Mouse (Mus musculus) liver, postnatal 0 days (tissue): ENCODE results near the gene Megf6. TPM values are rescaled to one million over a fixed set of nuclear protein-coding genes. Genes with fewer than 3 reads are reported as not detected.
A peak's percentile ranks its signal among the peaks of the same experiment; 100 is the strongest.

Experiments used
- ATAC-seq: fragments of 200-750 bp; cut with Nextera tagmentation; 2 replicates; pipeline ENCODE4 v1.8.0; 2017; ENCODE audit warnings: mild to moderate bottlenecking, moderate library complexity
- DNase-seq: peaks from one replicate; pipeline ENCODE4 v3.0.0-alpha.2; 2016
- H3K27ac ChIP-seq: fragments of 300-500 bp; sonication (generic); 2 replicates; pipeline ENCODE4 v1.5.1; 2014; ENCODE audit warnings: antibody characterized with exemption, moderate library complexity, mild to moderate bottlenecking, low read depth
- H3K27me3 ChIP-seq: fragments of 300-500 bp; sonication (generic); 2 replicates; pipeline ENCODE4 v1.6.1; 2014; ENCODE audit warnings: low read length, control low read depth, mixed read lengths; ENCODE audit not compliant: insufficient read depth
- H3K36me3 ChIP-seq: fragments of 300-500 bp; sonication (generic); replicated peaks from 2 replicates; pipeline ENCODE4 v1.6.1; 2014; ENCODE audit warnings: mild to moderate bottlenecking, control low read depth, low read length, moderate library complexity, mixed read lengths; ENCODE audit not compliant: insufficient read depth
- H3K4me1 ChIP-seq: fragments of 300-500 bp; sonication (generic); 2 replicates; pipeline ENCODE4 v1.6.1; 2014; ENCODE audit warnings: antibody characterized with exemption, mild to moderate bottlenecking, control low read depth; ENCODE audit not compliant: insufficient read depth
- H3K4me2 ChIP-seq: fragments of 300-500 bp; sonication (generic); 2 replicates; pipeline ENCODE4 v1.6.1; 2014; ENCODE audit warnings: low read depth, mild to moderate bottlenecking, low read length, moderate library complexity, mixed read lengths
- H3K4me3 ChIP-seq: fragments of 300-500 bp; sonication (generic); 2 replicates; pipeline ENCODE4 v1.5.1; 2014; ENCODE audit warnings: low read depth, low read length
- H3K9ac ChIP-seq: fragments of 300-500 bp; sonication (generic); replicated peaks from 2 replicates; pipeline ENCODE4 v1.6.1; 2014; ENCODE audit warnings: mild to moderate bottlenecking, moderate library complexity
- H3K9me3 ChIP-seq: fragments of 300-500 bp; sonication (generic); 2 replicates; pipeline ENCODE4 v1.6.1; 2016; ENCODE audit warnings: mild to moderate bottlenecking, control low read depth, low read length, mixed read lengths
- CTCF ChIP-seq: sonication (generic); IDR thresholded peaks from 2 replicates; pipeline ENCODE4 v1.5.1; 2016; ENCODE audit warnings: antibody characterized with exemption, low read depth
- EP300 ChIP-seq: IDR thresholded peaks from 2 replicates; pipeline ENCODE4 v1.6.1; 2016; ENCODE audit warnings: antibody characterized with exemption, low read depth, mild to moderate bottlenecking
- WGBS: fragments of 180-500 bp; shearing (Covaris S2); extraction: QIAGEN DNeasy Blood & Tissue Kit; methylation state at CpG from one replicate; pipeline ENCODE4 v1.1.7; 2014; ENCODE audit not compliant: insufficient replicate concordance; 5-methylcytosine and 5-hydroxymethylcytosine counted together
- polyA plus RNA-seq: library from polyadenylated mRNA; unstranded; fragments of >200 nt; fragmentation: Nextera tagmentation; extraction: Ambion mirVana; gene quantifications from 2 replicates; pipeline ENCODE4 v1.2.1, GENCODE M21; 2015

The Megf6 gene
- polyA plus RNA-seq, 1 experiment from 2014 or later, result 0.89 TPM

DNA sequence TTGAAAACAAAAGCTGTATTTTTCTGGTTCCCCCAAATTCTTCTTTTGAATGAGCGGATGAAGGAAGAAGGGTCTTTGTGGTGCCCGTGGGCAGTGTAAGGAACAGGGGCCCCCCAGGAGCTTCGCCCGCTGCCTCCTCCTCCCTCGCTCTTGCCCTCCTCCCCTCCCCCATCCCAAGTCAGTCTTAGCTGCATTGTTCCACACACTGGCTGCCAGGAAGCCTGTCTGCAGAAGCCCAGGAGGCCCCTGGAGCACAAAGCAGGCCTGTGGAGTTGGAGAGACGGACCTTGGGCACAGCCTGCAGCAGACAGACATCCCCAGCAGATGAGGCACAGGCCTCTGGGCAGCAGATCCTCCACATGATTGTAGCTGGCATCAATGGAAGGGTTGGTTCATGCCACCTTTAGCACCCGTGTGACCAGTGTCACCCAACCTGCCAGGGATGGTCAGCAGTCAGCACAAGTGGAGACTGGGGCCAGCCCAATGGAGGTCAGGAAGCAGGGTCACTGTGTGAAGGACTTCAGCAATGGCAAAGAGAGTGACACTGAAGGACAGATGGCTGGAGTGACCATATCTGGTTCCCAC lies 27.9 kb downstream of the Megf6 start:
- Histone ChIP-seq H3K4me1 (no peaks in the 10 kb centered on the region), H3K27me3 (no peaks in the 10 kb centered on the region), H3K27ac (no peak overlapping the region), H3K9me3 (no peaks in the 10 kb centered on the region), H3K4me2 (no peak overlapping the region), H3K9ac (no peak overlapping the region), H3K36me3 (no peaks in the 10 kb centered on the region), H3K4me3 (no peak overlapping the region)
- ATAC-seq (no peak), DNase-seq (no peak)
- 55% methylated on average over 7 of the region's 7 CpGs for WGBS
- TF ChIP-seq EP300 (no peak), CTCF (no peak)

DNA sequence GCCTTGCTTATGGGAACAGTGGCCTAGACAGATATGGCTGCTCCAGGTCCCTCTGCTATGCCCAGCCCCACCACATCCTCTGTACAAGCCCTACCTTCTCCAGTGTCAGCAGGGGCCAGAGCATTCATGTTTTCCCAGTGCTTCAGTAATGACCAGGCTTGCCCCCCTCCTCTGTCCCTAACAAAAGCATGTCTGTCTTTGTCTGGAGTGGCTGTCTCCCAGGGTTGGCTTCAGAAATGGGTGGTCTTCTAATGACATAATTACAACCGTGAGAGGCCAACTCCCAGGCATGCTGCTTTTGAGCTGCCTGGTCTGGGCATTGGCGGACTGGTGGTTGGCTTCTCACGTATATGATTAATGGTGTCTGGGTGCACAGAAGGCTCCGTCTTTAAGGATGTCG lies 31.0 kb downstream of the Megf6 start:
- no peaks in the 10 kb centered on the region for H3K4me1 ChIP-seq
- no peaks in the 10 kb centered on the region for H3K27me3 ChIP-seq
- H3K9ac ChIP-seq, result no peak overlapping the region
- H3K4me3 ChIP-seq, result no peak overlapping the region
- ATAC-seq (no peak), DNase-seq (no peak)
- 78% methylated on average over 5 of the region's 5 CpGs for WGBS
- no peak overlapping the region for H3K4me2 ChIP-seq
- TF ChIP-seq EP300, result no peak
- TF ChIP-seq CTCF, result no peak
- H3K36me3 ChIP-seq, result no peaks in the 10 kb centered on the region
- H3K27ac ChIP-seq, result no peak overlapping the region
- H3K9me3 ChIP-seq, result no peaks in the 10 kb centered on the region

DNA sequence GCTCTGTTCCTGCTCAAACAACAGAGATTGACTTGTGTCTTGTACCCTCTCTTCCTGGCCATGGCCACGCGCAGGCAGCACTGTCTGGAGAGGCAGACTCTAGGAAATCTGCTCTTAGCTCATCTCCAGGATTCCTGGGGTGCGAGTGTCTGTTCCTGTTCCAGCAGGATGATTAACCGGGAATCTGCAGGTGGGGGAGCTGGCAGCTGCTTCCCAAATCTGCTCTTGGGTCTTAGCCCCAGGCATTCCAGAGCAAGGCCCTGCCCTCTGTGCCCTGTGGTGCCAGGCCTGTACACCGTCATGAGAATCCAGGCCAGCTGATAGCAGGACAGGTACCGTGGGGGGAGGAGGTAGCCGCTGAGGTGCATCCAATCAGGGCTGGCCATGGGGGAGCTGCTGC lies 34.0 kb downstream of the Megf6 start:
- H3K4me3 ChIP-seq, result no peak overlapping the region
- no peak overlapping the region for H3K27ac ChIP-seq
- DNase-seq, result no peak
- no peaks in the 10 kb centered on the region for H3K36me3 ChIP-seq
- no peaks in the 10 kb centered on the region for H3K4me1 ChIP-seq
- 81% methylated on average over 7 of the region's 7 CpGs for WGBS
- no peaks in the 10 kb centered on the region for H3K9me3 ChIP-seq
- TF ChIP-seq EP300, result no peak
- TF ChIP-seq CTCF, result no peak
- H3K27me3 ChIP-seq, result no peaks in the 10 kb centered on the region
- H3K9ac ChIP-seq, result no peak overlapping the region
- H3K4me2 ChIP-seq, result no peak overlapping the region
- no peak for ATAC-seq

DNA sequence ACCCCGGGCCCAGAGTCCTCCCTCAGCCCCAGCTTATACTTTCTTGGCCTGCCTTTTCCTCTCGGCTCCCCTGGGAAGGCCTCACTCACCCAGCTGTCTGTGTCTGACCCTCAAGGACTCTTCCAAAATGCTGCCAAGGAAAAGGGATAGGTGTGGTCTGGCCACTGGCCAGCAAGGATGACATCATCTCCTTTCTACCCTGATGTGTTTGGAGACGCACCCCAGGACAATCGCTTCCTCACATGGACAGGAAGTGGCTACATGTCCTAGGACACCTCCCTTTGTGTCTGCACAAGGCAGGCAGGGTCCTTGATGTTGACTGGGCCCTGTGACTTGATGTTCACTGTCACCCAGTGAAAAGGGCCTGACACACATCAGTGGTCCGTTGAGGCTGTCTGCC lies 34.9 kb downstream of the Megf6 start:
- no peaks in the 10 kb centered on the region for H3K27me3 ChIP-seq
- TF ChIP-seq CTCF (no peak), EP300 (no peak)
- no peak overlapping the region for H3K27ac ChIP-seq
- WGBS, result 55% methylated on average over 5 of the region's 5 CpGs
- H3K4me1 ChIP-seq, result no peaks in the 10 kb centered on the region
- no peaks in the 10 kb centered on the region for H3K9me3 ChIP-seq
- no peak overlapping the region for H3K9ac ChIP-seq
- H3K4me3 ChIP-seq, result no peak overlapping the region
- no peak for DNase-seq
- H3K36me3 ChIP-seq, result no peaks in the 10 kb centered on the region
- ATAC-seq, result no peak
- no peak overlapping the region for H3K4me2 ChIP-seq

DNA sequence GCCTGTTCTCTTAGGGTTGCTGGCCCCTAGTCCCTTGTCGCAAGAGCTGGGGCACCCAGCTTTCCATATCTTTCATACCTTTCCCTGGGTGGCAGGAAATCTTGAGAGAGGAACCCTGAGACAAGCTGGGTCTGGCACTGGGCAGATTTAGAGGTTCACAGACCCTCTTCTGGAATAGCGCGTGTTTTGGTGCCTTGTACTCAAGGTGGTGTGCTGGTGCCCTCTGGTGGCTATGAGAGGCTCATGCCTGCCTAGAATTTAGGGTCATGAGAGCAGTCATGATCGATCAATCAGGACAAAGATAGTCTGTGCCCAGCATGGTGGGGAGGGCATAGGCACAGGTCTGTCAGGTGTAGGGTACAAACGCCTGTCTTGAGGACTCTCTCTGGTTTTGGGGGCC lies 36.7 kb downstream of the Megf6 start:
- ATAC-seq, result peak; percentile 72
- TF ChIP-seq CTCF (peak; percentile 98), EP300 (no peak)
- no peaks in the 10 kb centered on the region for H3K36me3 ChIP-seq

DNA sequence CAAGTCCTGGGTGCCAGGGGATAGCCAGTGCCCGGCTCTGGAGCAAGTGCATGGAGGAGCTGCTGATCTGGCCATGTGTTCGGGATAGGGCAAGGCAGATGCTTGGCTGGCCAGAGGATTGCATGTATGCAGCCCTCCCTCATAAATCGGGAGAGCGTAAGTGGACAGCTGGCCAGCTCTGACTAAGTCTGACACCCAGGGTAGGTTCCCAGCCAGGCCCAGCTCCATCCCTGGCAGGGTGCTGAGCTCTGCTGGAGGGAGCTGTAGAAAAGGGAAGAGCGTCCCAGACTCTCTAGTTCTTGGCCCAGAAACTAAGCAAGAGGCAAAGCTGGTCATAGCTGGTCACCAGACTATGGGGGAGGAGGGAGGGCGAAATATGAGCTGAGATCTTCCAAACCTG lies 38.5 kb downstream of the Megf6 start:
- no peak overlapping the region for H3K27ac ChIP-seq
- no peak overlapping the region for H3K4me2 ChIP-seq
- 63% methylated on average over 6 of the region's 6 CpGs for WGBS
- ATAC-seq (no peak), DNase-seq (no peak)
- H3K9ac ChIP-seq, result no peak overlapping the region
- no peaks in the 10 kb centered on the region for H3K36me3 ChIP-seq
- H3K4me1 ChIP-seq, result no peaks in the 10 kb centered on the region
- no peak for TF ChIP-seq CTCF
- TF ChIP-seq EP300, result no peak
- no peaks in the 10 kb centered on the region for H3K9me3 ChIP-seq
- H3K27me3 ChIP-seq, result no peaks in the 10 kb centered on the region
- no peak overlapping the region for H3K4me3 ChIP-seq

More for the DNA sequence above, 36.7 kb downstream of the Megf6 start:
- DNase-seq, result peak; percentile 74
- Histone ChIP-seq H3K4me3 (no peak overlapping the region), H3K4me1 (no peaks in the 10 kb centered on the region), H3K9ac (no peak overlapping the region), H3K27ac (no peak overlapping the region), H3K4me2 (no peak overlapping the region), H3K27me3 (no peaks in the 10 kb centered on the region), H3K9me3 (no peaks in the 10 kb centered on the region)
- 14% methylated on average over 5 of the region's 5 CpGs for WGBS

DNA sequence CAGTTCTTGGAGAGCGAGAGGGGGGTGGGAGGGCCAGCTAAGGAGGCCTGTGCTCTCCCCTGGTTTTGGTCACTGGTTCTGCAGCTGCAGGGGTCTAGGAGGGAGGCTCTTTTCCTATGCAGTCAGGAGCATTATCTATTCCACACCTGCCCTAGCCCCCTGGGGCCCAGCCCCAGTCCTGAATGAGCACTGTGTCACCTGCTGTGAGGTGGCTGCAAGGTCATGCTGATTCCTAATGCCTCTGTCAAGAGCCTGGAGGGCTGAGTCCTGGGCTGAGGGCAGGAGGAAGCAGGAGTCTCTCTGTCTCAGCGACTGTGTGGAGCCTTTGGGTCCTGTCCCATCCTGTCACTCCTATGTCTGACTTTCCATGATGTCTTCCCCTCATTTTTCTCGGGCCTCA lies 39.3 kb downstream of the Megf6 start:
- H3K4me1 ChIP-seq, result no peaks in the 10 kb centered on the region
- WGBS, result 30% methylated on average over 3 of the region's 3 CpGs
- H3K9me3 ChIP-seq, result no peaks in the 10 kb centered on the region
- no peak overlapping the region for H3K9ac ChIP-seq
- no peak overlapping the region for H3K4me3 ChIP-seq
- DNase-seq, result no peak
- no peak for ATAC-seq
- H3K27ac ChIP-seq, result no peak overlapping the region
- no peak for TF ChIP-seq EP300
- no peak for TF ChIP-seq CTCF
- no peak overlapping the region for H3K4me2 ChIP-seq
- no peaks in the 10 kb centered on the region for H3K27me3 ChIP-seq
- no peaks in the 10 kb centered on the region for H3K36me3 ChIP-seq
